Mouse (Mus musculus) duodenum, adult 2 months (tissue): ENCODE data around the gene Tmem52b. TPM values are rescaled to one million over a fixed set of nuclear protein-coding genes. Genes with fewer than 3 reads are reported as not detected.

Experiments
- polyA plus RNA-seq: library from polyadenylated mRNA; depleted of rRNA; stranded (reverse); fragments of >200 nt; gene quantifications from 2 replicates; pipeline ENCODE4 v1.2.3, GENCODE M21; 2012; ENCODE audit warnings: low replicate concordance; rRNA removed

The Tmem52b gene
- polyA plus RNA-seq = not detected in 2 replicates

DNA sequence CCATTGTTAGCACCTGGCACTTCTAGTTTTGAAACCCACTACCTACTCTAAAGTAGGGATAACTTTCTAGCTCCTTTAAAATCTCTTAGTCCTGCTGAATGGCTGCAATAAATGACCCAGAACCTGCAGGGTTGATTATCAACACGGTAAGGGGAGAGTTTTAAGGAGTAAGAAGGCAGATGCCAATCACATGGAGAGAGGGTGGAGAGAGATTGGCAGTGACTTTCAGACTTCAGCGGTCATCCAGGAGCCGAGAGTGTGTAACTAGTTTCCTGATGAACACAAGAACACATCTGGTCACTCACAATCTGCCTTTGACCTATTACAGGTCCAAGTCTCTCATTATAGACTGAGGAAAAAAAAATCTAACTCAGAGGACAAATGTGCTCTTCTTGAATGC, at the start of gene Tmem52b:
Gene Tmem52b (plus strand): TSS at position 189 of the 400 bp plus-strand sequence.

DNA sequence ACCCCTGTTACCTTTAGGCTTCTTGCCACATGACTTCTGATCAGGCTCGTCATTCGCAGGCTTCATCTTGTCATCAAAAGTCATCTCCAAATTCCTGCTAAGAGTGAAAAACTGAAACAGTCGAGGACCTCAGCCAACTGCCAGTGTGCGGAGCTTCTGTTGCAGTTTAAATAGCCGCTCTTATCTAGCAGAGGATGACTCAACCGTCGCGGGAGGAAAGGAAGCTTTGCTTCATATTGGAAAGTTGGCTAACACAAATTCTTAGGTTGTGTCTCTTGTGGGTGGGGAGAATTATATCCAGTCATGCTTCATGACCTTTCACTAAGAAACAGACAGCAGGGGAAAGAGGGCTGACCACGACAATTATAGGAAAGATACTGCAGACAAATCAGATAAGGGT, 5.3 kb upstream of the Tmem52b start, which contains the start of gene Olr1:
Gene Olr1 (minus strand): TSS at position 142 of the 400 bp plus-strand sequence.

GRCm38 (mm10) chr6:129532942-129533860, 20.8 kb downstream of the Tmem52b start, which contains the start of gene Gabarapl1:
Gabarapl1 (plus strand) TSS chr6:129533160.

Other genes with a start within 250 kb of the Tmem52b start
- 0.06 and 0.27 TPM in 2 replicates for gene Cd69, start 237.1 kb upstream of the Tmem52b start, polyA plus RNA-seq
- not detected in 2 replicates for gene 4922502D21Rik, start 180.8 kb upstream of the Tmem52b start, polyA plus RNA-seq
- gene Clec12a, start 169.9 kb upstream of the Tmem52b start, polyA plus RNA-seq = 0.06 TPM in 1 of 2 replicates, not detected in the other
- gene Clec12b, start 126.7 kb upstream of the Tmem52b start, polyA plus RNA-seq = not detected in 2 replicates
- gene Clec1b, start 115.3 kb upstream of the Tmem52b start, polyA plus RNA-seq = 0.06 and 0.47 TPM in 2 replicates
- gene Clec9a, start 103.7 kb upstream of the Tmem52b start, polyA plus RNA-seq = 0.06 and 0.34 TPM in 2 replicates
- 0.14 and 0.46 TPM in 2 replicates for gene Clec1a, start 60.6 kb upstream of the Tmem52b start, polyA plus RNA-seq
- not detected in 2 replicates for gene Olr1, start 5.4 kb upstream of the Tmem52b start, polyA plus RNA-seq
- 11.0 and 14.0 TPM in 2 replicates for gene Gabarapl1, start 20.6 kb downstream of the Tmem52b start, polyA plus RNA-seq
- not detected in 2 replicates for gene Klre1, start 65.3 kb downstream of the Tmem52b start, polyA plus RNA-seq
- gene Klrd1, start 79.2 kb downstream of the Tmem52b start, polyA plus RNA-seq = not detected in 2 replicates
- not detected in 2 replicates for gene Klrk1, start 111.3 kb downstream of the Tmem52b start, polyA plus RNA-seq
- not detected in 2 replicates for gene Klrc3, start 130.8 kb downstream of the Tmem52b start, polyA plus RNA-seq
- not detected in 2 replicates for gene Klrc2, start 148.1 kb downstream of the Tmem52b start, polyA plus RNA-seq
- gene Klrc1, start 166.4 kb downstream of the Tmem52b start, polyA plus RNA-seq = not detected in 2 replicates
- not detected in 2 replicates for gene Klri1, start 204.6 kb downstream of the Tmem52b start, polyA plus RNA-seq
- not detected in 2 replicates for gene Klri2, start 227.9 kb downstream of the Tmem52b start, polyA plus RNA-seq